Mouse (Mus musculus) layer of hippocampus, adult 11-12 months (tissue): ENCODE measurements around the gene Slc41a3.
"Not testable (repeated sequence)": the region's sequence is repeated elsewhere in the genome, so short reads cannot be mapped to it uniquely, and the experiment has no call there.

Experiments
- DNase-seq: peaks from one replicate; pipeline ENCODE4 v3.0.0; 2022; ENCODE audit warnings: low spot score

Slc41a3 gene

GRCm38 (mm10) chr6:90624733-90625132 lies 20.2 kb downstream of the Slc41a3 start:
- DNase-seq = no peak

- no peak for DNase-seq
Measured at GRCm38 (mm10) chr6:90625207-90625994, 20.9 kb downstream of the Slc41a3 start.

GRCm38 (mm10) chr6:90627556-90627955 lies 23.0 kb downstream of the Slc41a3 start:
- no peak for DNase-seq

GRCm38 (mm10) chr6:90629506-90629905 lies 25.0 kb downstream of the Slc41a3 start:
- no peak for DNase-seq

- no peak for DNase-seq
Measured at GRCm38 (mm10) chr6:90630427-90630826, 25.9 kb downstream of the Slc41a3 start.

- DNase-seq = not testable (repeated sequence)
Measured at GRCm38 (mm10) chr6:90632526-90632925, 28.0 kb downstream of the Slc41a3 start.

GRCm38 (mm10) chr6:90635081-90635480 lies 30.6 kb downstream of the Slc41a3 start:
- no peak for DNase-seq

GRCm38 (mm10) chr6:90635611-90636010 lies 31.1 kb downstream of the Slc41a3 start:
- no peak for DNase-seq

- no peak for DNase-seq
Measured at GRCm38 (mm10) chr6:90643057-90643456, 38.5 kb downstream of the Slc41a3 start.

GRCm38 (mm10) chr6:90644965-90645364 lies 40.4 kb downstream of the Slc41a3 start:
- DNase-seq = no peak

- DNase-seq = no peak
Measured at GRCm38 (mm10) chr6:90648391-90648790, 43.9 kb downstream of the Slc41a3 start.

- DNase-seq = no peak
Measured at GRCm38 (mm10) chr6:90649279-90649678, 44.8 kb downstream of the Slc41a3 start.

- no peak for DNase-seq
Measured at GRCm38 (mm10) chr6:90650634-90651033, 46.1 kb downstream of the Slc41a3 start.

- peak; percentile 63 for DNase-seq
Measured at GRCm38 (mm10) chr6:90653736-90654135, 49.2 kb downstream of the Slc41a3 start.

GRCm38 (mm10) chr6:90656344-90656850 lies 51.9 kb downstream of the Slc41a3 start:
- DNase-seq = not testable (repeated sequence)

- no peak for DNase-seq
Measured at GRCm38 (mm10) chr6:90659913-90660312, 55.4 kb downstream of the Slc41a3 start.

- no peak for DNase-seq
Measured at GRCm38 (mm10) chr6:90660398-90661028, 56.0 kb downstream of the Slc41a3 start.

GRCm38 (mm10) chr6:90661029-90661399 lies 56.5 kb downstream of the Slc41a3 start:
- DNase-seq = no peak

- no peak for DNase-seq
Measured at GRCm38 (mm10) chr6:90662148-90662547, 57.6 kb downstream of the Slc41a3 start.

GRCm38 (mm10) chr6:90663736-90664135 lies 59.2 kb downstream of the Slc41a3 start:
- DNase-seq = no peak

GRCm38 (mm10) chr6:90668693-90669092 lies 64.2 kb downstream of the Slc41a3 start:
- no peak for DNase-seq

GRCm38 (mm10) chr6:90678759-90679158 lies 74.2 kb downstream of the Slc41a3 start:
- DNase-seq = no peak

- DNase-seq = no peak
Measured at GRCm38 (mm10) chr6:90680401-90680800, 75.9 kb downstream of the Slc41a3 start.
